Mouse (Mus musculus) midbrain, postnatal 0 days (tissue): Measurements from ENCODE around the gene 2310022A10Rik. TPM values are rescaled to one million over a fixed set of nuclear protein-coding genes. Genes with fewer than 3 reads are reported as not detected.

ENCODE experiments used
- ATAC-seq: fragments of 200-750 bp; cut with Nextera tagmentation; 2 replicates; pipeline ENCODE4 v1.8.0; 2017; ENCODE audit warnings: moderate number of reproducible peaks, mild to moderate bottlenecking, moderate TSS enrichment, moderate library complexity; ENCODE audit not compliant: low FRiP score
- DNase-seq: peaks from one replicate; pipeline ENCODE4 v3.0.0-alpha.2; 2015; ENCODE audit warnings: low spot score
- H3K27ac ChIP-seq: fragments of 300-500 bp; sonication (generic); 2 replicates; pipeline ENCODE4 v1.5.1; 2014; ENCODE audit warnings: low read depth, mild to moderate bottlenecking, low read length, mixed read lengths
- H3K27me3 ChIP-seq: fragments of 300-500 bp; sonication (generic); 2 replicates; pipeline ENCODE4 v1.6.1; 2014; ENCODE audit warnings: low read length, control low read depth, mixed read lengths; ENCODE audit not compliant: insufficient read depth
- H3K36me3 ChIP-seq: fragments of 300-500 bp; sonication (generic); 2 replicates; pipeline ENCODE4 v1.6.1; 2014; ENCODE audit warnings: low read length, control low read depth, mixed read lengths; ENCODE audit not compliant: insufficient read depth
- H3K4me1 ChIP-seq: fragments of 300-500 bp; sonication (generic); 2 replicates; pipeline ENCODE4 v1.6.1; 2014; ENCODE audit warnings: mild to moderate bottlenecking, control low read depth, antibody characterized with exemption, low read length, mixed read lengths; ENCODE audit not compliant: insufficient read depth
- H3K4me2 ChIP-seq: fragments of 300-500 bp; sonication (generic); 2 replicates; pipeline ENCODE4 v1.6.1; 2014; ENCODE audit warnings: low read depth, mild to moderate bottlenecking, low read length, mixed read lengths; ENCODE audit not compliant: poor library complexity, severe bottlenecking
- H3K4me3 ChIP-seq: fragments of 300-500 bp; sonication (generic); 2 replicates; pipeline ENCODE4 v1.5.1; 2014; ENCODE audit warnings: low read depth, mild to moderate bottlenecking, low read length, moderate library complexity
- H3K9ac ChIP-seq: fragments of 300-500 bp; sonication (generic); replicated peaks from 2 replicates; pipeline ENCODE4 v1.6.1; 2014; ENCODE audit warnings: mild to moderate bottlenecking, low read length, moderate library complexity, mixed read lengths; ENCODE audit not compliant: poor library complexity, severe bottlenecking
- H3K9me3 ChIP-seq: fragments of 300-500 bp; sonication (generic); 2 replicates; pipeline ENCODE4 v1.6.1; 2016; ENCODE audit warnings: low read length, control low read depth
- CTCF ChIP-seq: IDR thresholded peaks from 2 replicates; pipeline ENCODE4 v1.5.1; 2016; ENCODE audit warnings: antibody characterized with exemption, mild to moderate bottlenecking
- WGBS: fragments of 180-500 bp; shearing (Covaris S2); extraction: QIAGEN DNeasy Blood & Tissue Kit; methylation state at CpG from one replicate; pipeline ENCODE4 v1.1.7; 2014; 5-methylcytosine and 5-hydroxymethylcytosine counted together
- polyA plus RNA-seq: library from polyadenylated mRNA; unstranded; fragments of >200 nt; fragmentation: Nextera tagmentation; extraction: Ambion mirVana; gene quantifications from 2 replicates; pipeline ENCODE4 v1.2.1, GENCODE M21; 2015
- total RNA-seq: library from RNA; depleted of rRNA; stranded (reverse); fragments of >200 nt; gene quantifications from 2 replicates; pipeline ENCODE4 v1.2.3, GENCODE M21; 2014

Gene 2310022A10Rik
- total and polyA plus RNA-seq, 2 experiments from 2014 or later: 12.5 to 31.0 TPM

DNA sequence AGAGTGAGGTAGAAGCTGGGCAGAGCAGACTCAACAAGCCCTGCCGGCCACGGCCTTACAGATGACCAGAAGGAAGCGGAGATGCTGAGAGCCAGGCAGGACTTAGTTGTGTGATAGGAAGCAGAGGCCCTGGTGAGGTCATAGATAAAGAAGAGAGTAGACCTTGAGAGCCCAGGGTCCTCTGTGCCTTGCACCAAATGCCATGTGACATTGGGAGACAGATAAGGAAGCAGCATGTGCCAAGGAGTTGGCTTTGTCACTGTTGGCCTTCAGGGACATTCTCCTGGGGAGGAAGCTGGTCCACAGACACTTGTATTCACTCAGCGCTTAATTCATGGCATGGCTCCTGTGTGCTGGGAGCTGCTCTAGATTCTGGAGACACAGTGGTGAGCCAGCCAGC is 56.3 kb downstream of the 2310022A10Rik start:
- H3K4me3 ChIP-seq: no peak overlapping the region
- H3K27ac ChIP-seq: no peak overlapping the region
- no peak for ATAC-seq
- 94% methylated on average over 4 of the region's 4 CpGs for WGBS
- H3K36me3 ChIP-seq: peaks cover 13% of the 10 kb centered on the region
- no peaks in the 10 kb centered on the region for H3K4me1 ChIP-seq
- no peak for TF ChIP-seq CTCF
- DNase-seq: no peak
- H3K9ac ChIP-seq: no peak overlapping the region
- no peaks in the 10 kb centered on the region for H3K27me3 ChIP-seq
- no peaks in the 10 kb centered on the region for H3K9me3 ChIP-seq
- no peak overlapping the region for H3K4me2 ChIP-seq

DNA sequence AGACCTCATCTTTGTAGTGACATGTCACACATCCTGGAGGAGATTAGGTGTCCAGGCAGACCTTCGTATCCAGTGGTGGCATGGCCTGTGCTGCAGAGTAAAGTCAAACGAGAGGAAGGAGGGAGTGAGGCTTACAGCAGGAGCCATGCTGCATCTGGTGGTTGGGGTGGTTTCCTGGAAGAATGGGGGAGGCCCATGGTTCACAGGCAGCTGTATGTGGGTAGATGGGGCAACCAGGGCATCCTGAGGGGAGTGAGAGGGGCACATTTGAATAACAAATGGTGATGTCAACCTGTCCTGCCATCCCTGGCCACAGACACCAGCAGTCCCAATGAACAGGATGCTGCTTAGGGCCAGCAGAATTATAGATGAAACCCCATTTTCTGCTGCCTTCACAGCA is 56.7 kb downstream of the 2310022A10Rik start:
- no peaks in the 10 kb centered on the region for H3K4me1 ChIP-seq

GRCm38 (mm10) chr7:27610370-27610769 is 57.3 kb downstream of the 2310022A10Rik start:
- TF ChIP-seq CTCF: no peak
- H3K4me1 ChIP-seq: no peaks in the 10 kb centered on the region

More for the DNA sequence above, 56.7 kb downstream of the 2310022A10Rik start:
- WGBS: 88% methylated on average over 2 of the region's 2 CpGs
- Histone ChIP-seq H3K36me3 (peaks cover 13% of the 10 kb centered on the region), H3K27ac (no peak overlapping the region), H3K9me3 (no peaks in the 10 kb centered on the region), H3K9ac (no peak overlapping the region), H3K4me2 (no peak overlapping the region), H3K4me3 (no peak overlapping the region), H3K27me3 (no peaks in the 10 kb centered on the region)
- ATAC-seq (no peak), DNase-seq (no peak)
- no peak for TF ChIP-seq CTCF

GRCm38 (mm10) chr7:27610871-27611270 is 57.8 kb downstream of the 2310022A10Rik start:
- H3K4me3 ChIP-seq: no peak overlapping the region
- H3K27ac ChIP-seq: peak overlapping the region; percentile 26; the same call in 1 of the 2 replicates
- 86% methylated on average over 5 of the region's 5 CpGs for WGBS
- TF ChIP-seq CTCF: no peak
- H3K4me2 ChIP-seq: no peak overlapping the region
- DNase-seq (no peak), ATAC-seq (no peak)
- H3K9ac ChIP-seq: no peak overlapping the region
- H3K36me3 ChIP-seq: peaks cover 10% of the 10 kb centered on the region
- no peaks in the 10 kb centered on the region for H3K9me3 ChIP-seq
- H3K27me3 ChIP-seq: no peaks in the 10 kb centered on the region
- H3K4me1 ChIP-seq: no peaks in the 10 kb centered on the region

More at GRCm38 (mm10) chr7:27610370-27610769, 57.3 kb downstream of the 2310022A10Rik start:
- ATAC-seq (no peak), DNase-seq (no peak)
- Histone ChIP-seq H3K4me3 (no peak overlapping the region), H3K9ac (no peak overlapping the region), H3K4me2 (no peak overlapping the region), H3K27me3 (no peaks in the 10 kb centered on the region), H3K9me3 (no peaks in the 10 kb centered on the region), H3K27ac (no peak overlapping the region), H3K36me3 (peaks cover 13% of the 10 kb centered on the region)
- WGBS: 90% methylated on average over 3 of the region's 3 CpGs

GRCm38 (mm10) chr7:27612940-27613339 is 59.9 kb downstream of the 2310022A10Rik start:
- no peaks in the 10 kb centered on the region for H3K9me3 ChIP-seq
- no peak for TF ChIP-seq CTCF
- H3K4me2 ChIP-seq: no peak overlapping the region
- H3K27ac ChIP-seq: 0 out of 2 replicates have a peak overlapping the region, but pooled peaks have one; percentile 43
- ATAC-seq: no peak
- DNase-seq: no peak
- WGBS: 65% methylated on average over 4 of the region's 4 CpGs
- no peak overlapping the region for H3K9ac ChIP-seq
- H3K36me3 ChIP-seq: peaks cover 26% of the 10 kb centered on the region
- H3K27me3 ChIP-seq: no peaks in the 10 kb centered on the region
- H3K4me1 ChIP-seq: no peaks in the 10 kb centered on the region
- H3K4me3 ChIP-seq: no peak overlapping the region

DNA sequence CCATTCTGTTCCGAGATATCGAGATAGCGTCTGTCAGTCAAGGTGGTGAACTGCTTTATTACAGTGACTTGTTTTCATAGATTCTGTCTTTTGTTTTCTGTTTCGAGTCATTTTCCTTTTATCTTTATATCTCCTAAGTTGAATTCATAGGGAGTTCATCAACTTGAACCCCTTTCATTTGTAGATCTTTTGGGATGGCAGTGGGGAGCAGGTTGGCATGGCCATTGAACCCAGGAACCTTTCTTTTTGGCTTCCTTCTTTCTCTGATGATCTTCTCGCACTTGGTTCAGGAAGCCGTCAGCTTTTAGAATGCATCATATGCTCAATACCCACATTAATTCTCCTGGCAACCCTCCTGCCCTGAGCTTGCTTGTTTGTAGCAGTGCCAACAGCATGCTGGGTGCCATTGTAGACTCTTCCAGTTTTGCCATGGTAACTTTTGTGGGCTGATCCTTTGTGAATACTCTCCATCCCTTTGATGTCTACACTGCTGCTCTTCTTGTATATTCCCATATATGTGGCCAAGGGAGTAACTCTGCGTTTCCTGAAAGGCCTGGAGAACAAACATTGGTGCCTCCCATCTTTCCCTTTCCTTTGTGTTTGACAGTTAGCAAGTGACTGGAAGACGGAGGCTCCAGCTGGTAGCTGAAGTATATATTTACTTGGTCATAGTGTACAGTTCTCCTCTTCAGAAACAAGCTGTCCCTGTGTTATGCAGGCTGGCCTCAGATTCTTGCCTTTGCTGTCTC is 60.9 kb downstream of the 2310022A10Rik start:
- Histone ChIP-seq H3K9ac (no peak overlapping the region), H3K27ac (peak overlapping the region; percentile 57), H3K4me2 (no peak overlapping the region), H3K9me3 (no peaks in the 10 kb centered on the region), H3K4me1 (no peaks in the 10 kb centered on the region), H3K36me3 (peaks cover 25% of the 10 kb centered on the region), H3K4me3 (no peak overlapping the region), H3K27me3 (no peaks in the 10 kb centered on the region)
- DNase-seq (peak; percentile 90), ATAC-seq (peak; percentile 73)
- no peak for TF ChIP-seq CTCF
- WGBS: 32% methylated on average over 8 of the region's 8 CpGs
